Mouse (Mus musculus) embryonic facial prominence, embryonic 11.5 days (tissue): ENCODE measurements at regions not wholly inside any gene's neighbourhood (a gene's known extent, or its start where the extent isn't known, plus 50 kb on each side); places are given as distances from the start of the nearest gene placed in this dataset.

Experiments used
- ATAC-seq: fragments of 200-750 bp; cut with Nextera tagmentation; replicated peaks from 2 replicates; pipeline ENCODE4 v1.8.0; 2017; ENCODE audit warnings: low read depth; ENCODE audit not compliant: insufficient number of reproducible peaks, low FRiP score, low TSS enrichment
- DNase-seq: peaks from one replicate; pipeline ENCODE4 v3.0.0-alpha.2; 2015; ENCODE audit warnings: low spot score
- H3K27ac ChIP-seq: fragments of 300-500 bp; sonication (generic); replicated peaks from 2 replicates; pipeline ENCODE4 v1.5.1; 2014; ENCODE audit warnings: mild to moderate bottlenecking, low read depth, low read length, control low read depth
- H3K27me3 ChIP-seq: fragments of 300-500 bp; sonication (generic); 2 replicates; pipeline ENCODE4 v1.6.1; 2014; ENCODE audit warnings: mild to moderate bottlenecking, low read length, moderate library complexity, mixed read lengths; ENCODE audit not compliant: control insufficient read depth, insufficient read depth
- H3K36me3 ChIP-seq: fragments of 300-500 bp; sonication (generic); replicated peaks from 2 replicates; pipeline ENCODE4 v1.6.1; 2014; ENCODE audit warnings: low read depth, mild to moderate bottlenecking, low read length, moderate library complexity, mixed read lengths; ENCODE audit not compliant: control insufficient read depth, insufficient read depth
- H3K4me1 ChIP-seq: fragments of 300-500 bp; sonication (generic); 2 replicates; pipeline ENCODE4 v1.6.1; 2014; ENCODE audit warnings: low read length, mixed read lengths; ENCODE audit not compliant: control insufficient read depth, insufficient read depth
- H3K4me2 ChIP-seq: fragments of 300-500 bp; sonication (generic); 2 replicates; pipeline ENCODE4 v1.6.1; 2014; ENCODE audit warnings: low read depth, mild to moderate bottlenecking, control low read depth, low read length, moderate library complexity
- H3K4me3 ChIP-seq: fragments of 300-500 bp; sonication (generic); 2 replicates; pipeline ENCODE4 v1.5.1; 2014; ENCODE audit warnings: low read depth, low read length, control low read depth
- H3K9ac ChIP-seq: fragments of 300-500 bp; sonication (generic); replicated peaks from 2 replicates; pipeline ENCODE4 v1.6.1; 2014; ENCODE audit warnings: mild to moderate bottlenecking, control low read depth, low read length
- H3K9me3 ChIP-seq: fragments of 300-500 bp; sonication (generic); replicated peaks from 2 replicates; pipeline ENCODE4 v1.6.1; 2016; ENCODE audit warnings: mild to moderate bottlenecking, low read length, inconsistent platforms, mixed read lengths; ENCODE audit not compliant: control insufficient read depth
- WGBS: fragments of 180-500 bp; shearing (Covaris S2); extraction: QIAGEN DNeasy Blood & Tissue Kit; methylation state at CpG from one replicate; pipeline ENCODE4 v1.1.7; 2014; 5-methylcytosine and 5-hydroxymethylcytosine counted together

GRCm38 (mm10) chr11:93729119-93729518 is 156.4 kb downstream of the Utp18 start:
- ATAC-seq = no peak
- no peaks in the 10 kb centered on the region for H3K36me3 ChIP-seq
- H3K4me3 ChIP-seq = no peak overlapping the region
- no peak overlapping the region for H3K27ac ChIP-seq
- H3K27me3 ChIP-seq = no peaks in the 10 kb centered on the region
- no peaks in the 10 kb centered on the region for H3K4me1 ChIP-seq
- DNase-seq = no peak
- H3K9ac ChIP-seq = no peak overlapping the region
- 91% methylated on average over 9 of the region's 9 CpGs for WGBS
- H3K4me2 ChIP-seq = no peak overlapping the region
- no peaks in the 10 kb centered on the region for H3K9me3 ChIP-seq

- Histone ChIP-seq H3K4me3 (no peak overlapping the region), H3K9ac (no peak overlapping the region), H3K27ac (no peak overlapping the region), H3K9me3 (no peaks in the 10 kb centered on the region), H3K4me1 (no peaks in the 10 kb centered on the region), H3K4me2 (no peak overlapping the region), H3K36me3 (no peaks in the 10 kb centered on the region), H3K27me3 (no peaks in the 10 kb centered on the region)
- 71% methylated on average over 6 of the region's 6 CpGs for WGBS
- no peak for DNase-seq
- no peak for ATAC-seq
These were observed 160.3 kb downstream of the Utp18 start for GRCm38 (mm10) chr11:93725242-93725641.

GRCm38 (mm10) chr11:93719141-93719540 is 166.4 kb downstream of the Utp18 start:
- H3K4me1 ChIP-seq = no peaks in the 10 kb centered on the region
- no peaks in the 10 kb centered on the region for H3K27me3 ChIP-seq
- no peak overlapping the region for H3K4me2 ChIP-seq
- ATAC-seq (no peak), DNase-seq (no peak)
- H3K9me3 ChIP-seq = no peaks in the 10 kb centered on the region
- no peak overlapping the region for H3K27ac ChIP-seq
- H3K36me3 ChIP-seq = no peaks in the 10 kb centered on the region
- WGBS = 88% methylated on average over 2 of the region's 2 CpGs
- no peak overlapping the region for H3K9ac ChIP-seq
- no peak overlapping the region for H3K4me3 ChIP-seq

- Histone ChIP-seq H3K9me3 (no peaks in the 10 kb centered on the region), H3K9ac (no peak overlapping the region), H3K36me3 (no peaks in the 10 kb centered on the region), H3K4me1 (no peaks in the 10 kb centered on the region), H3K4me2 (no peak overlapping the region), H3K27me3 (no peaks in the 10 kb centered on the region), H3K4me3 (no peak overlapping the region), H3K27ac (no peak overlapping the region)
- no peak for DNase-seq
- no peak for ATAC-seq
- 80% methylated on average over 4 of the region's 4 CpGs for WGBS
These were observed 175.9 kb downstream of the Utp18 start for GRCm38 (mm10) chr11:93709686-93710085.

- Histone ChIP-seq H3K27me3 (no peaks in the 10 kb centered on the region), H3K27ac (no peak overlapping the region), H3K4me3 (no peak overlapping the region), H3K9me3 (no peaks in the 10 kb centered on the region), H3K36me3 (no peaks in the 10 kb centered on the region), H3K4me1 (no peaks in the 10 kb centered on the region), H3K4me2 (no peak overlapping the region), H3K9ac (no peak overlapping the region)
- ATAC-seq (no peak), DNase-seq (no peak)
- 92% methylated on average over 8 of the region's 8 CpGs for WGBS
These were observed 188.5 kb downstream of the Utp18 start for GRCm38 (mm10) chr11:93696982-93697541.

- H3K4me3 ChIP-seq = no peak overlapping the region
- no peaks in the 10 kb centered on the region for H3K9me3 ChIP-seq
- no peaks in the 10 kb centered on the region for H3K27me3 ChIP-seq
- H3K36me3 ChIP-seq = no peaks in the 10 kb centered on the region
- DNase-seq = no peak
- 84% methylated on average over 12 of the region's 12 CpGs for WGBS
- H3K4me2 ChIP-seq = no peak overlapping the region
- no peak overlapping the region for H3K9ac ChIP-seq
- no peaks in the 10 kb centered on the region for H3K4me1 ChIP-seq
- no peak overlapping the region for H3K27ac ChIP-seq
- ATAC-seq = no peak
These were observed 189.3 kb downstream of the Utp18 start for GRCm38 (mm10) chr11:93696096-93696890.

GRCm38 (mm10) chr11:93683691-93684090 is 201.9 kb downstream of the Utp18 start:
- 76% methylated on average over 5 of the region's 5 CpGs for WGBS
- no peak overlapping the region for H3K4me3 ChIP-seq
- no peak overlapping the region for H3K4me2 ChIP-seq
- H3K4me1 ChIP-seq = no peaks in the 10 kb centered on the region
- H3K9ac ChIP-seq = no peak overlapping the region
- no peak overlapping the region for H3K27ac ChIP-seq
- H3K9me3 ChIP-seq = no peaks in the 10 kb centered on the region
- H3K36me3 ChIP-seq = no peaks in the 10 kb centered on the region
- H3K27me3 ChIP-seq = no peaks in the 10 kb centered on the region
- no peak for DNase-seq
- no peak for ATAC-seq

GRCm38 (mm10) chr11:93676299-93676698 is 209.3 kb downstream of the Utp18 start:
- ATAC-seq (no peak), DNase-seq (no peak)
- no peaks in the 10 kb centered on the region for H3K9me3 ChIP-seq
- H3K9ac ChIP-seq = no peak overlapping the region
- no peak overlapping the region for H3K4me2 ChIP-seq
- no peaks in the 10 kb centered on the region for H3K36me3 ChIP-seq
- H3K27ac ChIP-seq = no peak overlapping the region
- no peaks in the 10 kb centered on the region for H3K4me1 ChIP-seq
- H3K27me3 ChIP-seq = no peaks in the 10 kb centered on the region
- 82% methylated on average over 5 of the region's 5 CpGs for WGBS
- H3K4me3 ChIP-seq = no peak overlapping the region
